12 mouse cellular contexts compared by ENCODE assay signal in the genomic region with DNA sequence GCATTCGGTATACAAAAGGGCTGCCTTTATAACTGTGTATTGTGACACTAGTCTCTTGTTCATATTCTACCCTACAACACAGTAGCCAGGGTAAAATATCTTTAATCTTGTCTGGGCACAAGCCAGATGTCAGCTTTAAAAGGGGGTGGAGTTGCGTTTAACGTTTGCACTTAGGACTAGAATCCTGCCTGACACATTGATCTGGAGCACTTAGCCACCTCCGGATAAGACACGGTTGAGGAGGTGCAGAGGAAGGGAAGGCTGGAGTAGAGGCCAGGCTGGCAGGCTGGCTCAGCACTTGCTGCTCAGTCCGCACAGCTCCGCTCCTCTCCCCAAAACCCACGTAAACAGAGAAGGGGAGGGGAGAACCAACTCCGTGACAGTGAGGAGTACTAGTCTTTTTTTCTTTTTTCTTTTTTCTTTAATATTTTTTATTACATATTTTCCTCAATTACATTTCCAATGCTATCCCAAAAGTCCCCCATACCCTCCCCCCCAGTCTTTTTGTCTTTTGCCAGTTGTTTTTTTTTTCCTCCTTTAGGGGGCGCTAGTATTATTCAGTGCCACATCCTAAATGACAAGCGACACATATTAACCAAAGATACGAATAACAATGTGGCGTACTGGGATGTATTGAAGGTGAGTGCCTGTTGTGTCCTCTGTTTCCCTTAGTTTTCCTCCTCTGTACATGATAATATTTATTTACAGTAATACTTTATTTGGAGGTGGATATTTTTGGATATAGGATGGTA. TPM values are rescaled to one million over a fixed set of nuclear protein-coding genes. Genes with fewer than 3 reads are reported as not detected.
A peak's percentile ranks its signal among the peaks of the same experiment; 100 is the strongest.
DNase-seq lines count a peak whose midpoint lies in the region; ATAC-seq and TF ChIP-seq lines count a peak whose summit lies in the region.
"Had no signal": no experiment of that assay in that cellular context is flagged by ENCODE, and none has a peak within 500 bp of the region (broad histone marks: within the 10 kb centered on the region; RNA-seq: fewer than 3 reads in every experiment).

No protein-coding gene starts in this region.

- H3K27me3 ChIP-seq in forebrain, postnatal 0 days (ENCODE audit: insufficient read depth, low read length): no peaks in the 10 kb centered on the region
- no peaks in the 10 kb centered on the region for H3K27me3 ChIP-seq in forebrain, embryonic 12.5 days
- H3K27me3 ChIP-seq in liver, embryonic 14.5 days (ENCODE audit: control insufficient read depth, insufficient read depth, low read length): no peaks in the 10 kb centered on the region
- no peaks in the 10 kb centered on the region for H3K27me3 ChIP-seq in liver, embryonic 11.5 days (replicated peaks; ENCODE audit: control insufficient read depth, insufficient read depth, low read length)

- no peak overlapping the region for H3K4me2 ChIP-seq in forebrain, postnatal 0 days (ENCODE audit: low read depth)
- H3K4me2 ChIP-seq in forebrain, embryonic 12.5 days: no peak overlapping the region
- H3K4me2 ChIP-seq in liver, embryonic 14.5 days (ENCODE audit: low read depth): no peak overlapping the region
- H3K4me2 ChIP-seq in liver, embryonic 11.5 days: no peak overlapping the region

- H3K9ac ChIP-seq in forebrain, postnatal 0 days: no peak overlapping the region
- H3K9ac ChIP-seq in forebrain, embryonic 12.5 days: no peak overlapping the region
- H3K9ac ChIP-seq in liver, embryonic 14.5 days (replicated peaks): no peak overlapping the region
- H3K9ac ChIP-seq in liver, embryonic 11.5 days (ENCODE audit: low read depth, low read length): no peak overlapping the region

- peaks cover 94% of the 10 kb centered on the region for H3K36me3 ChIP-seq in forebrain, postnatal 0 days (ENCODE audit: insufficient read depth)
- H3K36me3 ChIP-seq in forebrain, embryonic 12.5 days (replicated peaks): peaks cover 91% of the 10 kb centered on the region
- H3K36me3 ChIP-seq in liver, embryonic 14.5 days (replicated peaks; ENCODE audit: control insufficient read depth, insufficient read depth, low read depth): peaks cover 47% of the 10 kb centered on the region
- peaks cover 35% of the 10 kb centered on the region for H3K36me3 ChIP-seq in liver, embryonic 11.5 days (ENCODE audit: control insufficient read depth, insufficient read depth, low read length)

- no peaks in the 10 kb centered on the region for H3K9me3 ChIP-seq in forebrain, postnatal 0 days (ENCODE audit: low read length)
- no peaks in the 10 kb centered on the region for H3K9me3 ChIP-seq in forebrain, embryonic 12.5 days
- H3K9me3 ChIP-seq in liver, embryonic 14.5 days (ENCODE audit: control insufficient read depth, low read length): no peaks in the 10 kb centered on the region
- H3K9me3 ChIP-seq in liver, embryonic 11.5 days (ENCODE audit: control insufficient read depth, low read length): no peaks in the 10 kb centered on the region

- TF ChIP-seq EP300 in liver, embryonic 14.5 days (IDR thresholded peaks at IDR 0.05; ENCODE audit: low read depth): no peak

- WGBS in forebrain, postnatal 0 days: 77% methylated on average over 13 of the region's 13 CpGs
- WGBS in forebrain, embryonic 12.5 days: 77% methylated on average over 13 of the region's 13 CpGs
- 73% methylated on average over 13 of the region's 13 CpGs for WGBS in liver, embryonic 14.5 days (ENCODE audit: insufficient replicate concordance)
- 77% methylated on average over 13 of the region's 13 CpGs for WGBS in liver, embryonic 11.5 days

- no peak overlapping the region for H3K27ac ChIP-seq in forebrain, postnatal 0 days (ENCODE audit: low read depth, low read length)
- H3K27ac ChIP-seq in forebrain, embryonic 12.5 days: no peak overlapping the region
- H3K27ac ChIP-seq in liver, embryonic 14.5 days: no peak overlapping the region
- H3K27ac ChIP-seq in liver, embryonic 11.5 days (ENCODE audit: low read depth, low read length): no peak overlapping the region
- H3K27ac ChIP-seq: macrophage had no signal

- H3K4me3 ChIP-seq in forebrain, postnatal 0 days (ENCODE audit: low read depth, low read length): no peak overlapping the region
- H3K4me3 ChIP-seq in forebrain, embryonic 12.5 days (replicated peaks): no peak overlapping the region
- no peak overlapping the region for H3K4me3 ChIP-seq in liver, embryonic 14.5 days (ENCODE audit: insufficient read depth in 1 of 2, low read depth in 2 of 2, low read length in 2 of 2)
- H3K4me3 ChIP-seq in liver, embryonic 11.5 days (ENCODE audit: low read depth, low read length): no peak overlapping the region
- H3K4me3 ChIP-seq: myocyte had no signal

- ATAC-seq in forebrain, postnatal 0 days: no peak
- ATAC-seq in forebrain, embryonic 12.5 days (ENCODE audit: low FRiP score): no peak
- ATAC-seq in liver, embryonic 14.5 days (ENCODE audit: insufficient read depth): no peak
- ATAC-seq in liver, embryonic 11.5 days (replicated peaks; ENCODE audit: low FRiP score): no peak
- ATAC-seq: activated CD4-positive, CD25-positive, alpha-beta regulatory T cell, adult 4 months had no signal

- DNase-seq in forebrain, postnatal 0 days: peak; percentile 18
- DNase-seq in liver, embryonic 14.5 days (ENCODE audit: low read depth in 3 of 3, low spot score in 3 of 3): no peak
- DNase-seq in liver, embryonic 11.5 days (ENCODE audit: low spot score): no peak
- peak; percentile 49 for DNase-seq in NIH3T3 (ENCODE audit: low read depth)
- peak; percentile 27 for DNase-seq in retina, postnatal 1 day
- DNase-seq in ovary, postnatal 36 days (ENCODE audit: low spot score): no peak
- DNase-seq: heart, adult 11 months; thymus, postnatal 25 days had no signal

- H3K4me1 ChIP-seq in forebrain, postnatal 0 days (ENCODE audit: insufficient read depth): no peaks in the 10 kb centered on the region
- no peaks in the 10 kb centered on the region for H3K4me1 ChIP-seq in forebrain, embryonic 12.5 days
- no peaks in the 10 kb centered on the region for H3K4me1 ChIP-seq in liver, embryonic 14.5 days (replicated peaks; ENCODE audit: control insufficient read depth in 2 of 2, insufficient read depth in 2 of 2, low read length in 1 of 2)
- H3K4me1 ChIP-seq in liver, embryonic 11.5 days (replicated peaks; ENCODE audit: control insufficient read depth, insufficient read depth, low read length): no peaks in the 10 kb centered on the region

- TF ChIP-seq CTCF in forebrain, postnatal 0 days (IDR thresholded peaks at IDR 0.05; ENCODE audit: low read depth): peak; percentile 48
- peak; percentile 12; the same call in 1 of the 2 replicates for TF ChIP-seq CTCF in liver, embryonic 14.5 days (IDR thresholded peaks at IDR 0.05; ENCODE audit: low read depth)

RNA-seq across cellular contexts. Expression of gene Wdr48, which starts 18.6 kb away (rescaled TPM):
- 80.3 and 83.2 TPM in 2 replicates for total RNA-seq in forebrain, postnatal 0 days (2014; rRNA removed)
- polyA plus RNA-seq in forebrain, postnatal 0 days (2015; fragmentation: Nextera tagmentation; extraction: Ambion mirVana): 41.1 and 47.9 TPM in 2 replicates
- 77.1 and 87.1 TPM in 2 replicates for polyA plus RNA-seq in forebrain, embryonic 12.5 days (2016; fragmentation: Nextera tagmentation; extraction: Ambion mirVana)
- 11.0 and 16.1 TPM in 2 replicates for polyA plus RNA-seq in liver, embryonic 14.5 days (2012; rRNA removed)
- 20.6 and 25.6 TPM in 2 replicates for polyA plus RNA-seq in liver, embryonic 14.5 days (2014; fragmentation: Nextera tagmentation; extraction: Ambion mirVana)
- 45.6 and 49.2 TPM in 2 replicates for polyA plus RNA-seq in liver, embryonic 11.5 days (2014; fragmentation: Nextera tagmentation; extraction: Ambion mirVana)

RNA-seq across cellular contexts. Expression of gene Gorasp1, which starts 24.1 kb away (rescaled TPM):
- total RNA-seq in forebrain, postnatal 0 days (2014; rRNA removed): 15.3 and 27.9 TPM in 2 replicates
- 20.3 and 24.0 TPM in 2 replicates for polyA plus RNA-seq in forebrain, postnatal 0 days (2015; fragmentation: Nextera tagmentation; extraction: Ambion mirVana)
- polyA plus RNA-seq in forebrain, embryonic 12.5 days (2016; fragmentation: Nextera tagmentation; extraction: Ambion mirVana): 23.1 and 27.7 TPM in 2 replicates
- 6.1 and 6.3 TPM in 2 replicates for polyA plus RNA-seq in liver, embryonic 14.5 days (2012; rRNA removed)
- polyA plus RNA-seq in liver, embryonic 14.5 days (2014; fragmentation: Nextera tagmentation; extraction: Ambion mirVana): 9.1 and 9.4 TPM in 2 replicates
- polyA plus RNA-seq in liver, embryonic 11.5 days (2014; fragmentation: Nextera tagmentation; extraction: Ambion mirVana): 24.7 and 25.0 TPM in 2 replicates

RNA-seq across cellular contexts. Expression of gene Ttc21a, which starts 24.1 kb away (rescaled TPM):
- total RNA-seq in forebrain, postnatal 0 days (2014; rRNA removed): 2.5 and 4.3 TPM in 2 replicates
- 0.45 and 0.85 TPM in 2 replicates for polyA plus RNA-seq in forebrain, postnatal 0 days (2015; fragmentation: Nextera tagmentation; extraction: Ambion mirVana)
- polyA plus RNA-seq in forebrain, embryonic 12.5 days (2016; fragmentation: Nextera tagmentation; extraction: Ambion mirVana): 0.24 and 0.36 TPM in 2 replicates
- polyA plus RNA-seq in liver, embryonic 14.5 days (2012; rRNA removed): 0.22 and 0.28 TPM in 2 replicates
- polyA plus RNA-seq in liver, embryonic 14.5 days (2014; fragmentation: Nextera tagmentation; extraction: Ambion mirVana): 0.11 and 0.25 TPM in 2 replicates
- polyA plus RNA-seq in liver, embryonic 11.5 days (2014; fragmentation: Nextera tagmentation; extraction: Ambion mirVana): 0.14 TPM in 1 of 2 replicates, not detected in the other
- polyA plus RNA-seq: activated CD4-positive, CD25-positive, alpha-beta regulatory T cell, adult 4 months had no signal

Comparison
In these comparisons a context has a peak if more than half of its experiments do, and no peak if none do; other contexts are left out.
1. DNase-seq: peak in forebrain, postnatal 0 days (single experiment), NIH3T3 (single experiment) and retina, postnatal 1 day (single experiment); none in liver, embryonic 14.5 days (0 of 3), liver, embryonic 11.5 days (single experiment) and ovary, postnatal 36 days (single experiment).